Mouse (Mus musculus): ENCODE measurements around the gene Zfp536.
"Not testable (repeated sequence)": the region's sequence is repeated elsewhere in the genome, so short reads cannot be mapped to it uniquely, and the experiment has no call there.

Gene Zfp536

GRCm38 (mm10) chr7:37686366-37686765, 87.1 kb downstream of the Zfp536 start:
- DNase-seq: no peak

- DNase-seq: no peak
Observed at GRCm38 (mm10) chr7:37685247-37685646, 88.2 kb downstream of the Zfp536 start.

- no peak for DNase-seq
Observed at GRCm38 (mm10) chr7:37681335-37681734, 92.1 kb downstream of the Zfp536 start.

- DNase-seq: no peak
Observed at GRCm38 (mm10) chr7:37663676-37664365, 109.6 kb downstream of the Zfp536 start.

- no peak for DNase-seq
Observed at GRCm38 (mm10) chr7:37648671-37649070, 124.8 kb downstream of the Zfp536 start.

GRCm38 (mm10) chr7:37647917-37648615, 125.4 kb downstream of the Zfp536 start:
- no peak for DNase-seq

GRCm38 (mm10) chr7:37639740-37640397, 133.6 kb downstream of the Zfp536 start:
- no peak for DNase-seq

- DNase-seq: no peak
Observed at GRCm38 (mm10) chr7:37634812-37635211, 138.6 kb downstream of the Zfp536 start.

- no peak for DNase-seq
Observed at GRCm38 (mm10) chr7:37630410-37630809, 143.0 kb downstream of the Zfp536 start.

GRCm38 (mm10) chr7:37627897-37628510, 145.4 kb downstream of the Zfp536 start:
- DNase-seq: no peak

- DNase-seq: no peak
Observed at GRCm38 (mm10) chr7:37625758-37626157, 147.7 kb downstream of the Zfp536 start.

- DNase-seq: no peak
Observed at GRCm38 (mm10) chr7:37624759-37625340, 148.6 kb downstream of the Zfp536 start.

GRCm38 (mm10) chr7:37623903-37624758, 149.3 kb downstream of the Zfp536 start:
- DNase-seq: peak; percentile 49

- no peak for DNase-seq
Observed at GRCm38 (mm10) chr7:37619254-37619653, 154.2 kb downstream of the Zfp536 start.

- DNase-seq: no peak
Observed at GRCm38 (mm10) chr7:37617880-37618279, 155.6 kb downstream of the Zfp536 start.

GRCm38 (mm10) chr7:37615932-37616331, 157.5 kb downstream of the Zfp536 start:
- no peak for DNase-seq

GRCm38 (mm10) chr7:37614381-37614780, 159.1 kb downstream of the Zfp536 start:
- DNase-seq: no peak

- DNase-seq: no peak
Observed at GRCm38 (mm10) chr7:37608556-37608955, 164.9 kb downstream of the Zfp536 start.

- DNase-seq: no peak
Observed at GRCm38 (mm10) chr7:37607906-37608305, 165.5 kb downstream of the Zfp536 start.

- no peak for DNase-seq
Observed at GRCm38 (mm10) chr7:37606472-37606871, 167.0 kb downstream of the Zfp536 start.

- DNase-seq: not testable (repeated sequence)
Observed at GRCm38 (mm10) chr7:37603525-37603909, 169.9 kb downstream of the Zfp536 start.

- no peak for DNase-seq
Observed at GRCm38 (mm10) chr7:37602871-37603524, 170.4 kb downstream of the Zfp536 start.
